9 mouse cellular contexts compared by ENCODE assay signal in genomic region chr12:4083441-4083840, GRCm38 (mm10). TPM values are rescaled to one million over a fixed set of nuclear protein-coding genes. Genes with fewer than 3 reads are reported as not detected.
A peak's percentile ranks its signal among the peaks of the same experiment; 100 is the strongest.
DNase-seq lines count a peak whose midpoint lies in the region; ATAC-seq and TF ChIP-seq lines count a peak whose summit lies in the region.
"Had no signal": no experiment of that assay in that cellular context is flagged by ENCODE, and none has a peak within 500 bp of the region (broad histone marks: within the 10 kb centered on the region; RNA-seq: fewer than 3 reads in every experiment).

No protein-coding gene starts in this region.

- no peaks in the 10 kb centered on the region for H3K27me3 ChIP-seq in kidney, postnatal 0 days (ENCODE audit: insufficient read depth, low read length)
- H3K27me3 ChIP-seq in embryonic facial prominence, embryonic 15.5 days, result no peaks in the 10 kb centered on the region
- no peaks in the 10 kb centered on the region for H3K27me3 ChIP-seq in limb, embryonic 11.5 days (ENCODE audit: control insufficient read depth, insufficient read depth, low read length)
- no peaks in the 10 kb centered on the region for H3K27me3 ChIP-seq in neural tube, embryonic 14.5 days (ENCODE audit: control insufficient read depth, insufficient read depth, low read length)

- peak overlapping the region; percentile 91; the same call in 1 of the 2 replicates for H3K27ac ChIP-seq in kidney, postnatal 0 days
- no peak overlapping the region for H3K27ac ChIP-seq in embryonic facial prominence, embryonic 15.5 days (replicated peaks)
- H3K27ac ChIP-seq in limb, embryonic 11.5 days (replicated peaks; ENCODE audit: low read depth, low read length), result no peak overlapping the region
- no peak overlapping the region for H3K27ac ChIP-seq in neural tube, embryonic 14.5 days (ENCODE audit: low read depth, low read length)

- no peak for TF ChIP-seq CTCF in kidney, postnatal 0 days (IDR thresholded peaks at IDR 0.05; ENCODE audit: low read depth)

- no peak overlapping the region; the same call in 1 of the 2 replicates for H3K9ac ChIP-seq in kidney, postnatal 0 days (ENCODE audit: low read depth, low read length)
- no peak overlapping the region for H3K9ac ChIP-seq in embryonic facial prominence, embryonic 15.5 days
- no peak overlapping the region for H3K9ac ChIP-seq in limb, embryonic 11.5 days (ENCODE audit: low read length)
- H3K9ac ChIP-seq in neural tube, embryonic 14.5 days (replicated peaks; ENCODE audit: low read depth, low read length), result no peak overlapping the region

- ATAC-seq in kidney, postnatal 0 days (replicated peaks; ENCODE audit: low FRiP score, low read depth), result no peak
- ATAC-seq in embryonic facial prominence, embryonic 15.5 days (ENCODE audit: insufficient number of reproducible peaks, low FRiP score, low TSS enrichment, low read depth), result no peak
- no peak for ATAC-seq in limb, embryonic 11.5 days (ENCODE audit: insufficient number of reproducible peaks, low FRiP score, low TSS enrichment, low read depth)
- ATAC-seq in neural tube, embryonic 14.5 days (ENCODE audit: low read depth), result no peak

- DNase-seq in kidney, postnatal 0 days (ENCODE audit: low spot score), result no peak
- DNase-seq in kidney, adult 18-20 months, result no peak
- no peak for DNase-seq in limb, embryonic 11.5 days (ENCODE audit: low spot score)
- no peak for DNase-seq in c-Kit-positive CD71-positive TER-119-positive erythroid progenitor cells, embryonic 14.5 days (ENCODE audit: low spot score)
- DNase-seq in ovary, adult 18-20 months (ENCODE audit: low spot score), result no peak
- no peak for DNase-seq in yolk sac, embryonic 10.5 days (ENCODE audit: low spot score)

- H3K4me1 ChIP-seq in kidney, postnatal 0 days (replicated peaks; ENCODE audit: insufficient read depth, low read length), result no peaks in the 10 kb centered on the region
- peaks cover 8% of the 10 kb centered on the region for H3K4me1 ChIP-seq in embryonic facial prominence, embryonic 15.5 days
- H3K4me1 ChIP-seq in limb, embryonic 11.5 days (ENCODE audit: control insufficient read depth, insufficient read depth, low read length), result 0 out of 2 replicates have a peak, but pooled peaks cover 2% of the 10 kb centered on the region
- H3K4me1 ChIP-seq in neural tube, embryonic 14.5 days (ENCODE audit: control insufficient read depth, insufficient read depth, low read length), result peaks cover 4% of the 10 kb centered on the region; the same call in 1 of the 2 replicates

- WGBS in kidney, postnatal 0 days, result 56% methylated on average over 8 of the region's 8 CpGs
- WGBS in embryonic facial prominence, embryonic 15.5 days, result 56% methylated on average over 8 of the region's 8 CpGs
- WGBS in limb, embryonic 11.5 days, result 68% methylated on average over 8 of the region's 8 CpGs
- WGBS in neural tube, embryonic 14.5 days, result 68% methylated on average over 8 of the region's 8 CpGs

- peaks cover 12% of the 10 kb centered on the region; the same call in 1 of the 2 replicates for H3K36me3 ChIP-seq in kidney, postnatal 0 days (ENCODE audit: insufficient read depth, low read length)
- H3K36me3 ChIP-seq in embryonic facial prominence, embryonic 15.5 days, result peaks cover 24% of the 10 kb centered on the region
- peaks cover 2% of the 10 kb centered on the region; the same call in 1 of the 2 replicates for H3K36me3 ChIP-seq in limb, embryonic 11.5 days (ENCODE audit: control insufficient read depth, insufficient read depth, low read length)
- peaks cover 20% of the 10 kb centered on the region for H3K36me3 ChIP-seq in neural tube, embryonic 14.5 days (ENCODE audit: control insufficient read depth, insufficient read depth, low read length)

- H3K9me3 ChIP-seq in kidney, postnatal 0 days (replicated peaks; ENCODE audit: low read length), result no peaks in the 10 kb centered on the region
- H3K9me3 ChIP-seq in embryonic facial prominence, embryonic 15.5 days (replicated peaks), result no peaks in the 10 kb centered on the region
- H3K9me3 ChIP-seq in limb, embryonic 11.5 days (ENCODE audit: control insufficient read depth, low read length), result no peaks in the 10 kb centered on the region
- no peaks in the 10 kb centered on the region for H3K9me3 ChIP-seq in neural tube, embryonic 14.5 days (ENCODE audit: control insufficient read depth, low read length)

- H3K4me2 ChIP-seq in kidney, postnatal 0 days (ENCODE audit: low read length), result peak overlapping the region; percentile 65
- H3K4me2 ChIP-seq in embryonic facial prominence, embryonic 15.5 days (replicated peaks), result peak overlapping the region; percentile 73
- H3K4me2 ChIP-seq in limb, embryonic 11.5 days (ENCODE audit: low read depth, severe bottlenecking), result peak overlapping the region; percentile 67
- peak overlapping the region; percentile 69 for H3K4me2 ChIP-seq in neural tube, embryonic 14.5 days (ENCODE audit: low read depth, low read length)

- H3K4me3 ChIP-seq in kidney, postnatal 0 days (replicated peaks; ENCODE audit: low read depth, low read length), result 0 out of 2 replicates have a peak overlapping the region, but pooled peaks have one; percentile 42
- H3K4me3 ChIP-seq in embryonic facial prominence, embryonic 15.5 days (replicated peaks), result peak overlapping the region; percentile 68
- no peak overlapping the region for H3K4me3 ChIP-seq in limb, embryonic 11.5 days (ENCODE audit: low read depth, low read length)
- H3K4me3 ChIP-seq in neural tube, embryonic 14.5 days (ENCODE audit: low read depth, low read length), result peak overlapping the region; percentile 52

RNA-seq across cellular contexts. Expression of gene Dnajc27, which starts 1.1 kb away (rescaled TPM):
- 4.0 and 4.7 TPM in 2 replicates for polyA plus RNA-seq in kidney, postnatal 0 days (2015; fragmentation: Nextera tagmentation; extraction: Ambion mirVana)
- 6.1 and 7.2 TPM in 2 replicates for polyA plus RNA-seq in embryonic facial prominence, embryonic 15.5 days (2015; fragmentation: Nextera tagmentation; extraction: Ambion mirVana)
- polyA plus RNA-seq in limb, embryonic 11.5 days (2014; fragmentation: Nextera tagmentation; extraction: Ambion mirVana), result 8.6 and 10.5 TPM in 2 replicates
- polyA plus RNA-seq in neural tube, embryonic 14.5 days (2014; fragmentation: Nextera tagmentation; extraction: Ambion mirVana), result 21.6 and 25.6 TPM in 2 replicates

RNA-seq across cellular contexts. Expression of gene Efr3b, which starts 44.7 kb away (rescaled TPM):
- polyA plus RNA-seq in kidney, postnatal 0 days (2015; fragmentation: Nextera tagmentation; extraction: Ambion mirVana), result 1.1 and 1.4 TPM in 2 replicates
- 4.0 and 4.2 TPM in 2 replicates for polyA plus RNA-seq in embryonic facial prominence, embryonic 15.5 days (2015; fragmentation: Nextera tagmentation; extraction: Ambion mirVana)
- polyA plus RNA-seq in limb, embryonic 11.5 days (2014; fragmentation: Nextera tagmentation; extraction: Ambion mirVana), result 6.0 and 6.3 TPM in 2 replicates
- polyA plus RNA-seq in neural tube, embryonic 14.5 days (2014; fragmentation: Nextera tagmentation; extraction: Ambion mirVana), result 33.1 and 39.8 TPM in 2 replicates
- polyA plus RNA-seq: erythroblast, embryonic 14.5 days had no signal

RNA-seq across cellular contexts. Expression of gene Adcy3, which starts 49.5 kb away (rescaled TPM):
- polyA plus RNA-seq in kidney, postnatal 0 days (2015; fragmentation: Nextera tagmentation; extraction: Ambion mirVana), result 5.7 and 6.2 TPM in 2 replicates
- polyA plus RNA-seq in embryonic facial prominence, embryonic 15.5 days (2015; fragmentation: Nextera tagmentation; extraction: Ambion mirVana), result 16.5 and 17.4 TPM in 2 replicates
- polyA plus RNA-seq in limb, embryonic 11.5 days (2014; fragmentation: Nextera tagmentation; extraction: Ambion mirVana), result 4.7 and 7.4 TPM in 2 replicates
- 9.7 and 11.3 TPM in 2 replicates for polyA plus RNA-seq in neural tube, embryonic 14.5 days (2014; fragmentation: Nextera tagmentation; extraction: Ambion mirVana)
